Mouse (Mus musculus): Measurements from ENCODE around the gene Glod4. TPM values are rescaled to one million over a fixed set of nuclear protein-coding genes. Genes with fewer than 3 reads are reported as not detected.
A peak's percentile ranks its signal among the peaks of the same experiment; 100 is the strongest.

Gene Glod4
- polyA plus RNA-seq (2016; fragmentation: Nextera tagmentation; extraction: Ambion mirVana), result 125 and 136 TPM in 2 replicates

GRCm38 (mm10) chr11:76242901-76243810 lies at the start of gene Glod4, which contains the start of gene Mrm3:
Gene Glod4, minus strand, starts transcription at chr11:76243725.
Gene Mrm3, plus strand, starts transcription at chr11:76243715.
- Histone ChIP-seq H3K4me3 (replicated peaks) (peak within 1 kb of the TSS; percentile 86), H3K9me3 (no peaks in the 10 kb centered on the region), H3K4me1 (replicated peaks) (peaks cover 15% of the 10 kb centered on the region), H3K4me2 (peak within 1 kb of the TSS; percentile 90), H3K36me3 (peaks cover 33% of the 10 kb centered on the region), H3K27me3 (no peaks in the 10 kb centered on the region), H3K9ac (replicated peaks) (peak within 1 kb of the TSS; percentile 85), H3K27ac (peak within 1 kb of the TSS; percentile 78)
- under 1% methylated on average over 61 of the region's 61 CpGs for WGBS
- peak; percentile 85 for ATAC-seq (ENCODE audit: insufficient number of reproducible peaks, insufficient read depth, low FRiP score, low TSS enrichment, low read depth)

GRCm38 (mm10) chr11:76292831-76293230 lies 49.3 kb upstream of the Glod4 start:
- Histone ChIP-seq H3K4me1 (replicated peaks) (peaks cover 92% of the 10 kb centered on the region), H3K27me3 (no peaks in the 10 kb centered on the region), H3K9ac (replicated peaks) (no peak overlapping the region), H3K36me3 (no peaks in the 10 kb centered on the region), H3K4me2 (peak overlapping the region; percentile 30), H3K4me3 (replicated peaks) (no peak overlapping the region; the same call in 1 of the 2 replicates), H3K27ac (peak overlapping the region; percentile 80), H3K9me3 (no peaks in the 10 kb centered on the region; the same call in 1 of the 2 replicates)
- 37% methylated on average over 6 of the region's 6 CpGs for WGBS
- no peak for ATAC-seq (ENCODE audit: insufficient number of reproducible peaks, insufficient read depth, low FRiP score, low TSS enrichment, low read depth)

- Histone ChIP-seq H3K4me3 (replicated peaks) (no peak overlapping the region; the same call in 1 of the 2 replicates), H3K4me2 (peak overlapping the region; percentile 30), H3K9me3 (no peaks in the 10 kb centered on the region; the same call in 1 of the 2 replicates), H3K27ac (peak overlapping the region; percentile 80), H3K36me3 (no peaks in the 10 kb centered on the region), H3K4me1 (replicated peaks) (peaks cover 92% of the 10 kb centered on the region), H3K27me3 (no peaks in the 10 kb centered on the region), H3K9ac (replicated peaks) (no peak overlapping the region; the same call in 1 of the 2 replicates)
- ATAC-seq (ENCODE audit: insufficient number of reproducible peaks, insufficient read depth, low FRiP score, low TSS enrichment, low read depth), result no peak
- 31% methylated on average over 15 of the region's 15 CpGs for WGBS
Observed at GRCm38 (mm10) chr11:76292398-76292797, 48.9 kb upstream of the Glod4 start.

GRCm38 (mm10) chr11:76291960-76292359 lies 48.4 kb upstream of the Glod4 start:
- no peaks in the 10 kb centered on the region; the same call in 1 of the 2 replicates for H3K9me3 ChIP-seq
- peak overlapping the region; percentile 80 for H3K27ac ChIP-seq
- H3K27me3 ChIP-seq, result no peaks in the 10 kb centered on the region
- H3K4me2 ChIP-seq, result peak overlapping the region; percentile 30; the same call in 1 of the 2 replicates
- H3K36me3 ChIP-seq, result no peaks in the 10 kb centered on the region
- H3K4me1 ChIP-seq (replicated peaks), result peaks cover 92% of the 10 kb centered on the region
- H3K4me3 ChIP-seq (replicated peaks), result no peak overlapping the region
- no peak for ATAC-seq (ENCODE audit: insufficient number of reproducible peaks, insufficient read depth, low FRiP score, low TSS enrichment, low read depth)
- no peak overlapping the region; the same call in 1 of the 2 replicates for H3K9ac ChIP-seq (replicated peaks)
- WGBS, result 32% methylated on average over 4 of the region's 4 CpGs

GRCm38 (mm10) chr11:76290367-76290766 lies 46.8 kb upstream of the Glod4 start:
- Histone ChIP-seq H3K27me3 (no peaks in the 10 kb centered on the region), H3K4me2 (no peak overlapping the region; the same call in 1 of the 2 replicates), H3K4me1 (replicated peaks) (peaks cover 93% of the 10 kb centered on the region), H3K9me3 (no peaks in the 10 kb centered on the region; the same call in 1 of the 2 replicates), H3K4me3 (replicated peaks) (no peak overlapping the region), H3K27ac (peak overlapping the region; percentile 78), H3K36me3 (no peaks in the 10 kb centered on the region), H3K9ac (replicated peaks) (no peak overlapping the region)
- 26% methylated on average over 11 of the region's 11 CpGs for WGBS
- ATAC-seq (ENCODE audit: insufficient number of reproducible peaks, insufficient read depth, low FRiP score, low TSS enrichment, low read depth), result no peak

- Histone ChIP-seq H3K4me2 (no peak overlapping the region), H3K27ac (no peak overlapping the region), H3K27me3 (no peaks in the 10 kb centered on the region), H3K36me3 (peaks cover 2% of the 10 kb centered on the region; the same call in 1 of the 2 replicates), H3K4me3 (replicated peaks) (no peak overlapping the region), H3K4me1 (replicated peaks) (peaks cover 86% of the 10 kb centered on the region), H3K9me3 (no peaks in the 10 kb centered on the region), H3K9ac (replicated peaks) (no peak overlapping the region)
- WGBS, result 82% methylated on average over 6 of the region's 6 CpGs
- no peak for ATAC-seq (ENCODE audit: insufficient number of reproducible peaks, insufficient read depth, low FRiP score, low TSS enrichment, low read depth)
Observed at GRCm38 (mm10) chr11:76288645-76289044, 45.1 kb upstream of the Glod4 start.

- Histone ChIP-seq H3K9ac (replicated peaks) (no peak overlapping the region), H3K36me3 (peaks cover 4% of the 10 kb centered on the region; the same call in 1 of the 2 replicates), H3K4me1 (replicated peaks) (peaks cover 72% of the 10 kb centered on the region), H3K27me3 (no peaks in the 10 kb centered on the region), H3K4me2 (no peak overlapping the region), H3K4me3 (replicated peaks) (no peak overlapping the region), H3K9me3 (no peaks in the 10 kb centered on the region), H3K27ac (peak overlapping the region; percentile 45; the same call in 1 of the 2 replicates)
- ATAC-seq (ENCODE audit: insufficient number of reproducible peaks, insufficient read depth, low FRiP score, low TSS enrichment, low read depth), result no peak
- 36% methylated on average over 10 of the region's 10 CpGs for WGBS
Observed at GRCm38 (mm10) chr11:76287301-76287700, 43.8 kb upstream of the Glod4 start.

- Histone ChIP-seq H3K4me2 (no peak overlapping the region), H3K4me3 (replicated peaks) (no peak overlapping the region), H3K27ac (peak overlapping the region; percentile 45; the same call in 1 of the 2 replicates), H3K4me1 (replicated peaks) (peaks cover 66% of the 10 kb centered on the region), H3K9ac (replicated peaks) (no peak overlapping the region), H3K36me3 (peaks cover 4% of the 10 kb centered on the region; the same call in 1 of the 2 replicates), H3K27me3 (no peaks in the 10 kb centered on the region), H3K9me3 (no peaks in the 10 kb centered on the region)
- 0 out of 2 replicates have a peak, but pooled peaks have one; percentile 2 for ATAC-seq (ENCODE audit: insufficient number of reproducible peaks, insufficient read depth, low FRiP score, low TSS enrichment, low read depth)
- 38% methylated on average over 10 of the region's 10 CpGs for WGBS
Observed at GRCm38 (mm10) chr11:76286534-76287126, 43.1 kb upstream of the Glod4 start.

- peaks cover 4% of the 10 kb centered on the region; the same call in 1 of the 2 replicates for H3K36me3 ChIP-seq
- no peak overlapping the region for H3K27ac ChIP-seq
- no peak overlapping the region for H3K4me3 ChIP-seq (replicated peaks)
- peaks cover 59% of the 10 kb centered on the region for H3K4me1 ChIP-seq (replicated peaks)
- H3K9me3 ChIP-seq, result no peaks in the 10 kb centered on the region
- no peaks in the 10 kb centered on the region for H3K27me3 ChIP-seq
- no peak for ATAC-seq (ENCODE audit: insufficient number of reproducible peaks, insufficient read depth, low FRiP score, low TSS enrichment, low read depth)
- 35% methylated on average over 7 of the region's 7 CpGs for WGBS
- no peak overlapping the region for H3K9ac ChIP-seq (replicated peaks)
- no peak overlapping the region for H3K4me2 ChIP-seq
Observed at GRCm38 (mm10) chr11:76285431-76286075, 42.0 kb upstream of the Glod4 start.

- H3K9ac ChIP-seq (replicated peaks), result no peak overlapping the region
- no peak overlapping the region for H3K4me2 ChIP-seq
- no peaks in the 10 kb centered on the region for H3K27me3 ChIP-seq
- no peak for ATAC-seq (ENCODE audit: insufficient number of reproducible peaks, insufficient read depth, low FRiP score, low TSS enrichment, low read depth)
- H3K9me3 ChIP-seq, result no peaks in the 10 kb centered on the region
- peaks cover 56% of the 10 kb centered on the region for H3K4me1 ChIP-seq (replicated peaks)
- peaks cover 4% of the 10 kb centered on the region; the same call in 1 of the 2 replicates for H3K36me3 ChIP-seq
- no peak overlapping the region for H3K4me3 ChIP-seq (replicated peaks)
- WGBS, result 92% methylated on average over 6 of the region's 6 CpGs
- no peak overlapping the region for H3K27ac ChIP-seq
Observed at GRCm38 (mm10) chr11:76283841-76284240, 40.3 kb upstream of the Glod4 start.
